In the genomic region with DNA sequence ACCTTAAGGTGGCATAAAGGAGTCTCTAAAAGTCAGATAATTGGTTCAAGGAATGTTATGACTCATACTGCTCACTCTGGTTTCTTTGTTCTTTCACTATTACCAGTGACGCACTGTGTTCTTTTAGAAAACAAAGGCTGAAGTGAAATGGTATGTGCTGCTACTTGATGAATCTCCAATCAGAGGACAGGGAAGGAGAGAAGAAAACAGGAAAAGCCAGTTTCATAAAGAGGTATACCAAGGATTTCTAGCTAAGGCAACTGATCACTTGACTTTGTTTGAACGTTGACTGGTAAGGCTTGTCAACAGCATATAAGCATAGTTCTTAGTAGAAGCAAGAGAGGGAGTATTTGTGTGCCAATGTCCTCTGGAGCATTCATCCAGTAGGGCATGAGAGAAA, we compare ENCODE assay signal across 22 mouse cellular contexts. TPM values are rescaled to one million over a fixed set of nuclear protein-coding genes. Genes with fewer than 3 reads are reported as not detected.
DNase-seq lines count a peak whose midpoint lies in the region; ATAC-seq and TF ChIP-seq lines count a peak whose summit lies in the region.
"Had no signal": no experiment of that assay in that cellular context is flagged by ENCODE, and none has a peak within 500 bp of the region (broad histone marks: within the 10 kb centered on the region; RNA-seq: fewer than 3 reads in every experiment).

No protein-coding gene starts in this region.

- H3K27ac ChIP-seq in lung, postnatal 0 days (ENCODE audit: low read length), result no peak overlapping the region
- H3K27ac ChIP-seq in MEL (ENCODE audit: control insufficient read depth, low read depth, low read length), result no peak overlapping the region
- H3K27ac ChIP-seq in stomach, embryonic 14.5 days (ENCODE audit: low read length), result no peak overlapping the region
- H3K27ac ChIP-seq: embryonic facial prominence, embryonic 12.5 days; forebrain, embryonic 12.5 days; heart, adult 2 months; hindbrain, embryonic 10.5 days; hindbrain, embryonic 14.5 days had no signal

- 52% methylated on average over 2 of the region's 2 CpGs for WGBS in lung, postnatal 0 days
- 62% methylated on average over 2 of the region's 2 CpGs for WGBS in stomach, embryonic 14.5 days

- H3K27me3 ChIP-seq in lung, postnatal 0 days (replicated peaks; ENCODE audit: insufficient read depth, low read length), result no peaks in the 10 kb centered on the region
- no peaks in the 10 kb centered on the region for H3K27me3 ChIP-seq in MEL (ENCODE audit: control insufficient read depth in 1 of 2, insufficient read depth in 2 of 2, low read length in 2 of 2)
- H3K27me3 ChIP-seq in stomach, embryonic 14.5 days (ENCODE audit: control insufficient read depth, insufficient read depth, low read length), result no peaks in the 10 kb centered on the region
- H3K27me3 ChIP-seq: embryonic facial prominence, embryonic 12.5 days; forebrain, embryonic 12.5 days; heart, embryonic 12.5 days had no signal

- DNase-seq in lung, postnatal 0 days (ENCODE audit: low spot score), result peak; percentile 80
- no peak for DNase-seq in lung, postnatal 14 days
- DNase-seq in MEL (ENCODE audit: low read depth, low spot score), result peak; percentile 9
- no peak for DNase-seq in T-cell, adult 2 months (ENCODE audit: low spot score)
- DNase-seq in urinary bladder, adult 2 months (ENCODE audit: low spot score), result no peak
- DNase-seq: adrenal gland, adult 8-10 months; B cell, adult 2 months; cerebellum, adult 11 months; cerebellum, adult 8-10 months; cerebellum, postnatal 14 days; embryo, embryonic 11 days; gastrocnemius, postnatal 10 days; heart, adult 2 months had no signal

- H3K9me3 ChIP-seq in lung, postnatal 0 days (ENCODE audit: low read length), result no peaks in the 10 kb centered on the region
- no peaks in the 10 kb centered on the region for H3K9me3 ChIP-seq in MEL (replicated peaks; ENCODE audit: insufficient read depth, low read length)
- H3K9me3 ChIP-seq in stomach, embryonic 14.5 days (ENCODE audit: control insufficient read depth, low read depth, low read length), result no peaks in the 10 kb centered on the region
- H3K9me3 ChIP-seq: embryonic facial prominence, embryonic 12.5 days; forebrain, embryonic 12.5 days; heart, embryonic 12.5 days; hindbrain, embryonic 10.5 days had no signal

- H3K4me3 ChIP-seq in lung, postnatal 0 days (ENCODE audit: low read depth, low read length), result no peak overlapping the region
- H3K4me3 ChIP-seq in MEL (ENCODE audit: control insufficient read depth in 1 of 2, insufficient read depth in 1 of 2, low read depth in 2 of 2, low read length in 2 of 2), result no peak overlapping the region
- H3K4me3 ChIP-seq in stomach, embryonic 14.5 days (ENCODE audit: low read depth, low read length), result no peak overlapping the region
- H3K4me3 ChIP-seq: embryonic facial prominence, embryonic 12.5 days; forebrain, embryonic 12.5 days; heart, adult 2 months; heart, embryonic 12.5 days; hindbrain, embryonic 10.5 days had no signal

- no peak for TF ChIP-seq RAD21 in MEL (IDR thresholded peaks at IDR 0.05; ENCODE audit: low read depth, low read length)

- H3K9ac ChIP-seq in lung, postnatal 0 days (replicated peaks; ENCODE audit: low read depth), result no peak overlapping the region
- no peak overlapping the region for H3K9ac ChIP-seq in MEL (ENCODE audit: control insufficient read depth, low read depth, low read length, poor library complexity, severe bottlenecking)
- H3K9ac ChIP-seq in stomach, embryonic 14.5 days (replicated peaks; ENCODE audit: low read depth, low read length), result no peak overlapping the region
- H3K9ac ChIP-seq: embryonic facial prominence, embryonic 12.5 days; forebrain, embryonic 12.5 days; heart, embryonic 12.5 days; hindbrain, embryonic 14.5 days had no signal

- no peak for TF ChIP-seq CTCF in lung, postnatal 0 days (IDR thresholded peaks at IDR 0.05)
- no peak for TF ChIP-seq CTCF in MEL (IDR thresholded peaks at IDR 0.05 in 2 of 3, conservative IDR thresholded peaks at IDR 0.05 in 1 of 3; ENCODE audit: control insufficient read depth in 1 of 3, insufficient read depth in 1 of 3, low read depth in 2 of 3, low read length in 3 of 3, poor library complexity in 1 of 3, severe bottlenecking in 1 of 3)

- H3K36me3 ChIP-seq in lung, postnatal 0 days (ENCODE audit: insufficient read depth, low read length), result no peaks in the 10 kb centered on the region
- peaks cover 0 to 19% of the 10 kb centered on the region in 2 experiments; a peak in 2 of 4 replicates for H3K36me3 ChIP-seq in MEL (ENCODE audit: control insufficient read depth in 1 of 2, insufficient read depth in 2 of 2, low read length in 2 of 2)
- no peaks in the 10 kb centered on the region for H3K36me3 ChIP-seq in stomach, embryonic 14.5 days (ENCODE audit: control insufficient read depth, insufficient read depth, low read length)
- H3K36me3 ChIP-seq: embryonic facial prominence, embryonic 12.5 days; forebrain, embryonic 12.5 days; heart, embryonic 12.5 days; hindbrain, embryonic 10.5 days had no signal

- peak; percentile 86 for ATAC-seq in lung, postnatal 0 days
- ATAC-seq in stomach, embryonic 14.5 days (ENCODE audit: insufficient number of reproducible peaks, insufficient read depth, low FRiP score, low read depth), result peak; percentile 74; the same call in 1 of the 2 replicates
- ATAC-seq: forebrain, embryonic 16.5 days had no signal

- no peak overlapping the region for H3K4me2 ChIP-seq in lung, postnatal 0 days (replicated peaks; ENCODE audit: low read depth, low read length)
- H3K4me2 ChIP-seq in stomach, embryonic 14.5 days (replicated peaks; ENCODE audit: low read depth, low read length), result no peak overlapping the region
- H3K4me2 ChIP-seq: embryonic facial prominence, embryonic 12.5 days; forebrain, embryonic 12.5 days; heart, embryonic 12.5 days; hindbrain, embryonic 14.5 days had no signal

- no peaks in the 10 kb centered on the region for H3K4me1 ChIP-seq in lung, postnatal 0 days (ENCODE audit: insufficient read depth, low read depth, low read length)
- peaks cover 15 to 23% of the 10 kb centered on the region in 2 experiments for H3K4me1 ChIP-seq in MEL (ENCODE audit: control insufficient read depth in 1 of 2, insufficient read depth in 2 of 2, low read length in 2 of 2)
- H3K4me1 ChIP-seq in stomach, embryonic 14.5 days (ENCODE audit: control insufficient read depth, insufficient read depth, low read length), result no peaks in the 10 kb centered on the region
- H3K4me1 ChIP-seq: embryonic facial prominence, embryonic 12.5 days; forebrain, embryonic 12.5 days; hindbrain, embryonic 10.5 days had no signal

- no peak for TF ChIP-seq POLR2A in MEL (IDR thresholded peaks at IDR 0.05; ENCODE audit: control insufficient read depth in 1 of 2, insufficient read depth in 1 of 2, low read depth in 1 of 2, low read length in 2 of 2, poor library complexity in 1 of 2)

- no peaks in the 10 kb centered on the region for H3K79me2 ChIP-seq in MEL (ENCODE audit: control insufficient read depth, insufficient read depth, low read length, poor library complexity)

- TF ChIP-seq EP300 in lung, postnatal 0 days (IDR thresholded peaks at IDR 0.05), result peak; percentile 52
- TF ChIP-seq EP300 in MEL (IDR thresholded peaks at IDR 0.05; ENCODE audit: low read depth in 1 of 2, low read length in 2 of 2), result no peak

TF ChIP-seq in MEL, 35 proteins besides CTCF, POLR2A, EP300 and RAD21:
- no peak for TF ChIP-seq RCOR1 (IDR thresholded peaks at IDR 0.05; ENCODE audit: low read depth, low read length)
- TF ChIP-seq ETS1 (IDR thresholded peaks at IDR 0.05; ENCODE audit: low read depth, low read length), result no peak
- no peak for TF ChIP-seq UBTF (IDR thresholded peaks at IDR 0.05; ENCODE audit: borderline replicate concordance, insufficient read depth, low read depth, low read length)
- TF ChIP-seq POLR2AphosphoS2 (IDR thresholded peaks at IDR 0.05; ENCODE audit: low read length), result no peak
- no peak for TF ChIP-seq KAT2A (conservative IDR thresholded peaks at IDR 0.05; ENCODE audit: low read depth, low read length)
- TF ChIP-seq BHLHE40 (IDR thresholded peaks at IDR 0.05; ENCODE audit: borderline replicate concordance, low read depth, low read length), result no peak
- no peak for TF ChIP-seq TCF12 (IDR thresholded peaks at IDR 0.05; ENCODE audit: low read depth, low read length)
- TF ChIP-seq E2F4 (IDR thresholded peaks at IDR 0.05; ENCODE audit: borderline replicate concordance, low read depth, low read length), result no peak
- TF ChIP-seq ZC3H11A (IDR thresholded peaks at IDR 0.05; ENCODE audit: low read depth, low read length), result no peak
- TF ChIP-seq MEF2A (IDR thresholded peaks at IDR 0.05; ENCODE audit: extremely low read depth, insufficient replicate concordance, low read depth, low read length, poor library complexity, severe bottlenecking), result no peak
- TF ChIP-seq ZMIZ1 (IDR thresholded peaks at IDR 0.05; ENCODE audit: low read depth, low read length), result no peak
- TF ChIP-seq MXI1 (IDR thresholded peaks at IDR 0.05; ENCODE audit: low read depth, low read length), result no peak

RNA-seq across cellular contexts. Expression of gene Kcna4, which starts 57.6 kb away (rescaled TPM):
- polyA plus RNA-seq in lung, postnatal 0 days (2015; fragmentation: Nextera tagmentation; extraction: Ambion mirVana), result 0.25 and 0.30 TPM in 2 replicates
- total RNA-seq in MEL (2012; rRNA removed), result 0.20 TPM in 1 of 2 replicates, not detected in the other
- polyA plus RNA-seq in MEL (2012; ENCODE audit: insufficient read depth in 1 of 2, insufficient read length in 2 of 2, low read depth in 1 of 2, low replicate concordance in 2 of 2, missing spikeins in 1 of 2), result not detected
- polyA plus RNA-seq in stomach, embryonic 14.5 days (2014; fragmentation: Nextera tagmentation; extraction: Ambion mirVana), result 0.55 and 0.80 TPM in 2 replicates
- polyA plus RNA-seq in urinary bladder, adult 2 months (2012; rRNA removed), result 0.01 TPM in 1 of 2 replicates, not detected in the other
- total RNA-seq: common myeloid progenitor, adult 5-6 weeks had no signal
- polyA plus RNA-seq: gonadal fat pad, adult 2 months had no signal

Comparison
In these comparisons a context has a peak if more than half of its experiments do, and no peak if none do; other contexts are left out.
1. DNase-seq: peak in lung, postnatal 0 days (single experiment) and MEL (single experiment); none in lung, postnatal 14 days (single experiment), T-cell, adult 2 months (single experiment) and urinary bladder, adult 2 months (single experiment).